Mouse (Mus musculus) embryonic fibroblast, embryonic 13.5 days (primary cell): ENCODE measurements at regions not wholly inside any gene's neighbourhood (a gene's known extent, or its start where the extent isn't known, plus 50 kb on each side); places are given as distances from the start of the nearest gene placed in this dataset.

ENCODE experiments used
- CTCF ChIP-seq: IDR thresholded peaks from 2 replicates; pipeline ENCODE4 v1.5.1; 2011; ENCODE audit warnings: mild to moderate bottlenecking, control low read depth, low read length, moderate library complexity, borderline replicate concordance; ENCODE audit not compliant: insufficient read depth
- POLR2A ChIP-seq: IDR thresholded peaks from 2 replicates; pipeline ENCODE4 v1.6.1; 2011; ENCODE audit warnings: low read depth, mild to moderate bottlenecking, control low read depth, low read length, moderate library complexity

DNA sequence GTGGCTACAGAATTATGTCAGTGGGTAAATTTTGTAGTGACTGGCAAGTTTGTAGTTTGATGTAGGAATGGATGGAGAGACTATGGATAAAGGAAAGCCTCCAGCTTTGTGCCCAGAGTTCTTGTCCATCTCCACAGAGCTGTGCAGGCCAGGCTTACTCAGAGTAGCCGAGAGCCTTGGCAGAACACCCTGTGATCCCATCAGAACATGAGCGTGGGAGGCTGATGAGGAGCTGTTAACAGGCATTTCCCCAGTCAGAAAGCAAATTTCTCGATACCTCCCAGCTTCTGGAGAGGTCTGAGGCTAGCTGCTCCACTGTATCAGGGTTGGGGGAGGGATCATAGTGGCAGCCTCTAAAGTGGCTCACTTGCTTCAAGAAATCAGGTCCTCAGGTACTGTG lies 107.8 kb downstream of the Cops8 start:
- no peak for TF ChIP-seq POLR2A
- TF ChIP-seq CTCF, result no peak
